Mouse (Mus musculus) hindbrain, embryonic 11.5 days (tissue): ENCODE measurements around the gene Fbxo7. TPM values are rescaled to one million over a fixed set of nuclear protein-coding genes. Genes with fewer than 3 reads are reported as not detected.
"Not testable (repeated sequence)": the region's sequence is repeated elsewhere in the genome, so short reads cannot be mapped to it uniquely, and the experiment has no call there.

Experiments
- ATAC-seq: fragments of 200-750 bp; cut with Nextera tagmentation; 2 replicates; pipeline ENCODE4 v1.8.0; 2017; ENCODE audit warnings: mild to moderate bottlenecking, moderate TSS enrichment, moderate library complexity; ENCODE audit not compliant: low FRiP score
- DNase-seq: peaks from one replicate; pipeline ENCODE4 v3.0.0-alpha.2; 2015; ENCODE audit warnings: low spot score
- H3K27ac ChIP-seq: fragments of 300-500 bp; sonication (generic); 2 replicates; pipeline ENCODE4 v1.5.1; 2014; ENCODE audit warnings: mild to moderate bottlenecking, low read depth, low read length
- H3K27me3 ChIP-seq: fragments of 300-500 bp; sonication (generic); 2 replicates; pipeline ENCODE4 v1.6.1; 2014; ENCODE audit warnings: mild to moderate bottlenecking, low read length, moderate library complexity, mixed read lengths; ENCODE audit not compliant: control insufficient read depth, insufficient read depth
- H3K36me3 ChIP-seq: fragments of 300-500 bp; sonication (generic); 2 replicates; pipeline ENCODE4 v1.6.1; 2014; ENCODE audit warnings: mild to moderate bottlenecking, low read length, moderate library complexity, mixed read lengths; ENCODE audit not compliant: control insufficient read depth, insufficient read depth
- H3K4me1 ChIP-seq: fragments of 300-500 bp; sonication (generic); replicated peaks from 2 replicates; pipeline ENCODE4 v1.6.1; 2014; ENCODE audit warnings: low read length, mixed read lengths; ENCODE audit not compliant: control insufficient read depth, insufficient read depth
- H3K4me2 ChIP-seq: fragments of 300-500 bp; sonication (generic); replicated peaks from 2 replicates; pipeline ENCODE4 v1.6.1; 2014; ENCODE audit warnings: mild to moderate bottlenecking, low read depth, low read length
- H3K4me3 ChIP-seq: fragments of 300-500 bp; sonication (generic); 2 replicates; pipeline ENCODE4 v1.5.1; 2014; ENCODE audit warnings: low read depth, low read length
- H3K9ac ChIP-seq: fragments of 300-500 bp; sonication (generic); 2 replicates; pipeline ENCODE4 v1.6.1; 2014; ENCODE audit warnings: low read depth, low read length
- H3K9me3 ChIP-seq: fragments of 300-500 bp; sonication (generic); 2 replicates; pipeline ENCODE4 v1.6.1; 2016; ENCODE audit warnings: low read length; ENCODE audit not compliant: control insufficient read depth
- WGBS: fragments of 180-500 bp; shearing (Covaris S2); extraction: QIAGEN DNeasy Blood & Tissue Kit; methylation state at CpG from one replicate; pipeline ENCODE4 v1.1.7; 2014; 5-methylcytosine and 5-hydroxymethylcytosine counted together
- polyA plus RNA-seq: library from polyadenylated mRNA; unstranded; fragments of >200 nt; fragmentation: Nextera tagmentation; extraction: Ambion mirVana; gene quantifications from 2 replicates; pipeline ENCODE4 v1.2.1, GENCODE M21; 2014

The Fbxo7 gene
- polyA plus RNA-seq, 1 experiment from 2014 or later = 18.1 TPM

DNA sequence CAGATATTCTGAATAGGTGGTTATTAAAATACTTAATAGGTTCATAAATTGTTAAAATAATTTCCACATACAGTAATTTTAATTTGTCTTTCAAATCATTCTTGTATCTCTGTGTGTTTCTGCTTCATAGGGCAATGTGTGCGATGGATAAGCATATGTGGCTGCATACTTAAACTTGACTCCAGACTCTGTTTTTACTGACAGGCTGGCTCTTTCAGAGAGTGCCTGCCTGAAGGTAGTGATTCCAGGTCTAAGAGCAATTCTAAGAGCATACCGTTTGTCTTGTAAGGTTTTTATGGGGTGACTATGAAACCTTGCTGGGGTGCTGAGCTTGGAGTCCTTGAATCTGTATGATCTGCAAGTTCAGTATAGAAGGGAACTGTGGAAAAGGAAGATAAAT lies 4.1 kb downstream of the Fbxo7 start:
- ATAC-seq (no peak), DNase-seq (no peak)
- WGBS = 84% methylated on average over 2 of the region's 2 CpGs
- Histone ChIP-seq H3K27ac (no peak overlapping the region), H3K9me3 (no peaks in the 10 kb centered on the region), H3K4me3 (no peak overlapping the region), H3K4me2 (no peak overlapping the region), H3K36me3 (no peaks in the 10 kb centered on the region), H3K4me1 (peaks cover 2% of the 10 kb centered on the region; the same call in 1 of the 2 replicates), H3K9ac (no peak overlapping the region), H3K27me3 (no peaks in the 10 kb centered on the region)

DNA sequence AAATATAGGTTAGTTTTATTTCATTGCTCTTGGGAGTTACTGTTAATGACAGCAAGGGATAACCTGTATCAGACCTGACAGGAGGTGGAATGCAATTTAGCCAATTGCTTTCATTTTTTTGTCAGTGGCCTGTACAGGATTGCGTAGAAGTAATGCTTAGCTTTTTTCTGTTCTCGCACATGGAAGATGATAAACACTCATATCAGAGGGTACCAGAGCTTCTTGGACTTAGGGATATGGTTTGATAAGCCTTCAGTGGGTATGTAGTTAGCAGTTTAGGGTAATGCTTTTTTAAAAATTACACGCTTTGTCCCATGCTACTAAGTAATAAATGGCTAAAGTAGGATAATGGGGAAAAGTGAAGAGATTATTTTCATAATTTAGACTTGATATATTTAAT lies 4.6 kb downstream of the Fbxo7 start:
- no peak overlapping the region for H3K4me2 ChIP-seq
- 91% methylated on average over 3 of the region's 3 CpGs for WGBS
- no peak overlapping the region for H3K4me3 ChIP-seq
- no peak overlapping the region for H3K9ac ChIP-seq
- ATAC-seq (no peak), DNase-seq (no peak)
- H3K9me3 ChIP-seq = no peaks in the 10 kb centered on the region
- H3K27me3 ChIP-seq = no peaks in the 10 kb centered on the region
- H3K4me1 ChIP-seq = peaks cover 2% of the 10 kb centered on the region; the same call in 1 of the 2 replicates
- H3K27ac ChIP-seq = no peak overlapping the region
- no peaks in the 10 kb centered on the region for H3K36me3 ChIP-seq

DNA sequence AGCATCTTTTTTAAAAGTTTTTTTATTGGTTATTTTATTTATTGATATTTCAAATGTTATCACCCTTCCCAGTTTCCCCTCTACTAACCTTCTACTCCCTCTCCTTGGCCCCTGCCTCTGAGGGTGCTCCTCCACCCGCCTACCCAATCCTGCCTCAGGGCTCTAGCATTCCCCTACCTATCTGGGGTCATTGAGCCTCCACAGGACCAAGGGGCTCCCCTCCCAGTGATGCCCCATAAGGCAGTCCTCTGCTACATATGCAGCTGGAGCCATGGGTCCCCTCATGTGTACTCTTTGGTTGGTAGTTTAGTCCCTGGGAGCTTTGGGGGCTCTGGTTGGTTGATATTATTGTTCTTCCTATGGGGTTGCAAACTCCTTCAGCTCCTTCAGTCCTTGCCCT lies 5.0 kb downstream of the Fbxo7 start:
- not testable (repeated sequence) for H3K36me3 ChIP-seq, H3K4me2 ChIP-seq, H3K27ac ChIP-seq, H3K27me3 ChIP-seq, H3K9me3 ChIP-seq, DNase-seq, H3K4me3 ChIP-seq, ATAC-seq, H3K4me1 ChIP-seq, H3K9ac ChIP-seq
- WGBS = 73% methylated on average over 1 of the region's 1 CpGs

DNA sequence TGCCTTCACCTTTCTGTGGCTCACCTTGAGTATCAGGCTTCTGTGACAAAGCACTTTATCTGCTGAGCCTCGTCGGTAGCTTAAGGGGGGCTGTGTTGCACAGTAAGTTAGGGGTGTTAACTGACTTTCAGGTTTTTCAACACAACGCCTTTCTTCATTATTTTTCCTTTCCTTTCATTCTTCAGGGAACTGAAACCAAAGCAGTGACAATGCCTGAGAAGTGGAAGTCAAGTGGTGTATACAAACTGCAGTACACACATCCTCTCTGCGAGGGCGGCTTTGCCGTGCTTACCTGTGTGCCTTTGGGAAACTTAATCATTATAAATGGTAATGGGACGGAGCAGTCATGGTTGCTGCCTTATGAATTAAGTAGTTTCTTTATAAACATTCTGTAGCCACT lies 9.0 kb downstream of the Fbxo7 start:
- Histone ChIP-seq H3K4me3 (no peak overlapping the region), H3K27me3 (no peaks in the 10 kb centered on the region), H3K9ac (no peak overlapping the region), H3K4me1 (no peaks in the 10 kb centered on the region), H3K4me2 (no peak overlapping the region), H3K27ac (no peak overlapping the region), H3K36me3 (no peaks in the 10 kb centered on the region), H3K9me3 (no peaks in the 10 kb centered on the region)
- ATAC-seq = no peak
- DNase-seq = no peak
- 94% methylated on average over 7 of the region's 7 CpGs for WGBS

DNA sequence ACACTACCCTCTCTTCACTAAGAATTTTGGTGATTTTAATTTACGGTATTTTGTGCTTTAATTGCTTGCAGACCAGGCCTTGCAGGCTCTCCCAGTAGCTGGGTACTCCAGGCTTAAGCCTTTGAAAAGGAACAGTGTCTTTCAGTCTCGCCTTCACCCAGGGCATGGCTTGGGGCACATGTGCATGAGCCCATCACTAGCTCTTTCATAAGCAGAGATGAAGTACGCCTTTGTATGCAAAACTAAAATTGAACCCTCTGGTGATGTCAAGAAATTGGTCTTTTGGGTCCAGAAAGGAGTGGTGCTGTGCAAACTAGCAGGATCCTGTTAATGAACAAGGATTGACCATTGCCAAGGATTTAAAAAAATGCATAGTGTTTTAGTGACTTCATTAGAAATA lies 10.7 kb downstream of the Fbxo7 start:
- H3K4me2 ChIP-seq = no peak overlapping the region
- no peak overlapping the region for H3K27ac ChIP-seq
- H3K9me3 ChIP-seq = no peaks in the 10 kb centered on the region
- 85% methylated on average over 3 of the region's 3 CpGs for WGBS
- H3K36me3 ChIP-seq = no peaks in the 10 kb centered on the region
- H3K27me3 ChIP-seq = no peaks in the 10 kb centered on the region
- ATAC-seq (no peak), DNase-seq (no peak)
- H3K4me1 ChIP-seq = no peaks in the 10 kb centered on the region
- no peak overlapping the region for H3K9ac ChIP-seq
- no peak overlapping the region for H3K4me3 ChIP-seq

DNA sequence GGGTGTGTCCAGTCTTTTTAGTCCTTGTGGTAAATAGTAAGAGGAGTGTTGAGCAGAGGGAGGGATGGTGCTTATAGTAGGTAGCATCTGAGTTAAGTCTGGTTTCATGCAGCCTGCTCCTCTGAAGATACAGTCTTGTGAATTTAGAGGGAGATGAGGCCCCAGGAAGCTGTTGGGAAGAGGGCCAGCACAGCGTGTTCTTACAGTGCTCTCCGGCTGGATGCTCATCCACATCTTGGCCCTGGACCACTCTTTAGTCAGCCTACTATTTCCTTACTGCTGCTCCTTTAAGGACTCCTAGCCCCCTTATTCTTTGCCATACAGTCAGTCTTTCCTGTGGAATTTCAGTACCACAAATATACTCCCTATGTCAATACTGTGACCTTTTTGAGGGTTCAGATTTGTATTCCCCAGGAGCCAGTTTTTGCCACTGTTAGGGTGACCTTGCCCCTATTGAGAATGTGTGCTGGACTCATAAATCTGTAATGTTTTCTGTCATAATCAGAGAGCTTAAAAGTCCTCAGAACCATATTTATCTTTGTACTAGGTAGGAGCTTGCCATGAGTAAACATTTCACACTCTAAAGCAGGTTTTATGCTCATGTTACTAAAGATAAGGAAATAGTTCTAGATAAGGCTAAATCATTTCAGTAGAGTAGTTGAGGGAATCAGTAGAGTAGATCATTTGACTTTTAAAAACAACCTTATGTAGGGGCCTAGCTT lies 12.4 kb downstream of the Fbxo7 start:
- DNase-seq = no peak
- Histone ChIP-seq H3K4me2 (no peak overlapping the region), H3K27ac (no peak overlapping the region), H3K9me3 (no peaks in the 10 kb centered on the region), H3K4me1 (no peaks in the 10 kb centered on the region), H3K27me3 (no peaks in the 10 kb centered on the region), H3K4me3 (no peak overlapping the region), H3K36me3 (no peaks in the 10 kb centered on the region), H3K9ac (no peak overlapping the region)
- ATAC-seq = no peak
- WGBS = 94% methylated on average over 2 of the region's 2 CpGs

DNA sequence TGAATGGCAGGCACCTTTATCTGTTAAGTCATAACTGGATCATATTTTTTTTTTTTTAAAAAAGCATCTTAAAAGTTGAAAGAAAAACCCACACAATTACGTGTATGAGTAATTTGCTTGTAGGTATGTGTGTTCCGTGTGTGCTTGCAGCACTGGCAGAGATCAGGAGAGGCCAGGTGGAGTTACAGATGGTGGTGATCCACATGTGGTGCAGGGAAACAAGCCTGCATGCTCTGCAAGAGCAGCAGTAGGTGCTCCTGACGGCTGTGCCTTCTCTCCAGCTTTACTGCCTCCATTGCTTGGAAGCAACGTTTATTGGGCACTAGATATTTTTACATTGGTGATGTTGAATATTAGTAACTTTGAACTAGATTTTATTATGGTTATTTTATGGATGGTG lies 21.9 kb downstream of the Fbxo7 start:
- H3K4me1 ChIP-seq = no peaks in the 10 kb centered on the region
- no peaks in the 10 kb centered on the region for H3K9me3 ChIP-seq
- DNase-seq (no peak), ATAC-seq (no peak)
- H3K4me3 ChIP-seq = no peak overlapping the region
- H3K27me3 ChIP-seq = no peaks in the 10 kb centered on the region
- H3K4me2 ChIP-seq = no peak overlapping the region
- no peak overlapping the region for H3K9ac ChIP-seq
- no peaks in the 10 kb centered on the region for H3K36me3 ChIP-seq
- no peak overlapping the region for H3K27ac ChIP-seq
- WGBS = 89% methylated on average over 4 of the region's 4 CpGs

DNA sequence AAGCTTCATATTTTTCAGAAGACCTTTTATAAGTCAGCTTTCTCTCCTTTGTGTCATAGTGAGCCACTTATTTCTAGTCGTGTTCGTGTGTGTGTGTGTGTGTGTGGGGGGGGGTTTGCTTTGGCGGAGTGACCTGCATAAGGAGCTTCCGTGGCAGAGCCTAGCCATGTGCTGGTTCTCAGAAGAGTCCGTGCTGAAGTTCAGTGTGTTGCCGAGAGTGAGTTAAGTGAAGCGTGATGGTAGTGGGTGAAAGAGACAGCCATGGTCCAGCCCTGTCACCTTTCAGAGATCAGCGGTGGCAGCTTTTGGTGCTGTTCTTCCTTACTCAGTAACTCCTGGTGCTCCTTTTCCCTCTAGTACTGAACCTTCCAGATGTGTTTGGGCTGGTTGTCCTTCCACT lies 22.3 kb downstream of the Fbxo7 start:
- Histone ChIP-seq H3K9me3 (no peaks in the 10 kb centered on the region), H3K4me2 (no peak overlapping the region), H3K36me3 (no peaks in the 10 kb centered on the region), H3K4me3 (no peak overlapping the region), H3K27me3 (no peaks in the 10 kb centered on the region), H3K4me1 (no peaks in the 10 kb centered on the region), H3K9ac (no peak overlapping the region), H3K27ac (no peak overlapping the region)
- no peak for ATAC-seq
- DNase-seq = no peak
- WGBS = 86% methylated on average over 8 of the region's 8 CpGs

DNA sequence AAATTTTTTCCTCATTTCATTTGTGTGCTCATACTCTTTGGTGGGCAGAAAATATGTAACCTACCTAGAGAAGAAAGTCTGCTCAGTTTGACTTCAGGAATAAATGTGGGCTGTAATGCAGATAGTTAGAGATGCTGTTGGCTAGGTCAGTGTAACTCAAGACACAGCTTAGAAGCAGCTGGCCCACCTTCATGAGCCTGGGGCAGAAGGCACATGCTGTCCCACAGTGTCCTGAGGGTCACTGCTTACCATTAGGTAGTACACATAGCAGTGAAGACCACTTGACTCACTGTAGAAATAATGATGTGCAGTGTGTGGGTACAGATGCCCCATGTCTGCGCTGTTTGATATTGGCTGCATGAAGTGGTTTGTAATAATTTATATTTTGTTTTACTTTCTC lies 24.6 kb downstream of the Fbxo7 start:
- 100% methylated on average over 1 of the region's 1 CpGs for WGBS
- Histone ChIP-seq H3K9ac (no peak overlapping the region), H3K27me3 (no peaks in the 10 kb centered on the region), H3K4me1 (no peaks in the 10 kb centered on the region), H3K4me2 (no peak overlapping the region), H3K27ac (no peak overlapping the region), H3K4me3 (no peak overlapping the region), H3K36me3 (no peaks in the 10 kb centered on the region), H3K9me3 (no peaks in the 10 kb centered on the region)
- no peak for DNase-seq
- ATAC-seq = no peak
